Mouse (Mus musculus): ENCODE measurements at regions not wholly inside any gene's neighbourhood (a gene's known extent, or its start where the extent isn't known, plus 50 kb on each side); places are given as distances from the start of the nearest gene placed in this dataset.
A peak's percentile ranks its signal among the peaks of the same experiment; 100 is the strongest.

- DNase-seq (ENCODE audit: low spot score) = no peak
Observed at GRCm38 (mm10) chr10:84026798-84027197, 304.1 kb downstream of the 1500009L16Rik start.

- DNase-seq (ENCODE audit: low spot score) = no peak
Observed at GRCm38 (mm10) chr10:84036131-84036877, 313.6 kb downstream of the 1500009L16Rik start.

GRCm38 (mm10) chr10:84048706-84049105 is 326.0 kb downstream of the 1500009L16Rik start:
- DNase-seq (ENCODE audit: low spot score) = no peak

- DNase-seq (ENCODE audit: low spot score) = no peak
Observed at GRCm38 (mm10) chr10:84052696-84053095, 330.0 kb downstream of the 1500009L16Rik start.

GRCm38 (mm10) chr10:84054551-84055336 is 332.1 kb downstream of the 1500009L16Rik start:
- peak; percentile 24 for DNase-seq (ENCODE audit: low spot score)

GRCm38 (mm10) chr10:84055402-84056167 is 332.9 kb downstream of the 1500009L16Rik start:
- no peak for DNase-seq (ENCODE audit: low spot score)

GRCm38 (mm10) chr10:84056323-84057169 is 333.9 kb downstream of the 1500009L16Rik start:
- peak; percentile 29 for DNase-seq (ENCODE audit: low spot score)

GRCm38 (mm10) chr10:84058301-84058700 is 335.6 kb downstream of the 1500009L16Rik start:
- no peak for DNase-seq (ENCODE audit: low spot score)

GRCm38 (mm10) chr10:84059646-84060491 is 337.2 kb downstream of the 1500009L16Rik start:
- DNase-seq (ENCODE audit: low spot score) = peak; percentile 67

GRCm38 (mm10) chr10:84060492-84061218 is 338.0 kb downstream of the 1500009L16Rik start:
- DNase-seq (ENCODE audit: low spot score) = peak; percentile 52

GRCm38 (mm10) chr10:84067052-84067650 is 344.5 kb downstream of the 1500009L16Rik start:
- no peak for DNase-seq (ENCODE audit: low spot score)

- no peak for DNase-seq (ENCODE audit: low spot score)
Observed at GRCm38 (mm10) chr10:84069806-84070205, 347.1 kb downstream of the 1500009L16Rik start.

GRCm38 (mm10) chr10:84072866-84073483 is 350.3 kb downstream of the 1500009L16Rik start:
- DNase-seq (ENCODE audit: low spot score) = peak; percentile 62

GRCm38 (mm10) chr10:84075581-84075980 is 352.9 kb downstream of the 1500009L16Rik start:
- no peak for DNase-seq (ENCODE audit: low spot score)

GRCm38 (mm10) chr10:84080236-84080635 is 357.6 kb downstream of the 1500009L16Rik start:
- DNase-seq (ENCODE audit: low spot score) = no peak

- peak; percentile 56 for DNase-seq (ENCODE audit: low spot score)
Observed at GRCm38 (mm10) chr10:84081673-84082072, 358.7 kb downstream of the Nuak1 start.

GRCm38 (mm10) chr10:84087528-84087927 is 352.9 kb downstream of the Nuak1 start:
- no peak for DNase-seq (ENCODE audit: low spot score)

GRCm38 (mm10) chr10:84087929-84088328 is 352.5 kb downstream of the Nuak1 start:
- DNase-seq (ENCODE audit: low spot score) = no peak
